Mouse (Mus musculus): ENCODE results near the gene Sgpp2. TPM values are rescaled to one million over a fixed set of nuclear protein-coding genes. Genes with fewer than 3 reads are reported as not detected.

The Sgpp2 gene
- polyA plus RNA-seq, 1 experiment from 2014 or later: 3.6 TPM

DNA sequence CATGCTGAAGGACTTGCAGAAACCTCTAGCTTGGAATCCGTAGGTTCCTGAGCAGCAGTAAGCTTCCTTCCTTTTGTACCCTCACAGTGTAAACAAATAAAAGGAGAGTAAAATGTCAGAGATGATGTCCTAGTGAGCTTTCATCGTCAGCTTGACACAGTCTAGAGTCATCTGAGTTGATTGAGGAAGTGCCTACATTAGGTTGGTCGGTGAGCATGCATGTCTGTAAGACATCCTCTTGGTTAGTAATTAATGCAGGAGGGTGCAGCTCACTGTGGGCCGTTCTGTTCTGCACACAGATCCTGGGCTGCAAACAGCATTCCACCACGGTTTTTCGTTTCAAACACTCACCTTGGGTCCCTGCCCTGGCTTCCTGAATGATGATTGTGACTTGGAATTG is 60.0 kb downstream of the Sgpp2 start:
- no peak for ATAC-seq (ENCODE audit: insufficient number of reproducible peaks, low FRiP score, low TSS enrichment, low read depth)
- no peak overlapping the region for H3K9ac ChIP-seq
- H3K9me3 ChIP-seq (replicated peaks): no peaks in the 10 kb centered on the region
- H3K27me3 ChIP-seq: no peaks in the 10 kb centered on the region
- no peak overlapping the region for H3K4me2 ChIP-seq (replicated peaks)
- WGBS: 41% methylated on average over 6 of the region's 6 CpGs
- peaks cover 16% of the 10 kb centered on the region for H3K4me1 ChIP-seq
- H3K27ac ChIP-seq (replicated peaks): no peak overlapping the region
- no peak overlapping the region for H3K4me3 ChIP-seq (replicated peaks)
- no peaks in the 10 kb centered on the region for H3K36me3 ChIP-seq

DNA sequence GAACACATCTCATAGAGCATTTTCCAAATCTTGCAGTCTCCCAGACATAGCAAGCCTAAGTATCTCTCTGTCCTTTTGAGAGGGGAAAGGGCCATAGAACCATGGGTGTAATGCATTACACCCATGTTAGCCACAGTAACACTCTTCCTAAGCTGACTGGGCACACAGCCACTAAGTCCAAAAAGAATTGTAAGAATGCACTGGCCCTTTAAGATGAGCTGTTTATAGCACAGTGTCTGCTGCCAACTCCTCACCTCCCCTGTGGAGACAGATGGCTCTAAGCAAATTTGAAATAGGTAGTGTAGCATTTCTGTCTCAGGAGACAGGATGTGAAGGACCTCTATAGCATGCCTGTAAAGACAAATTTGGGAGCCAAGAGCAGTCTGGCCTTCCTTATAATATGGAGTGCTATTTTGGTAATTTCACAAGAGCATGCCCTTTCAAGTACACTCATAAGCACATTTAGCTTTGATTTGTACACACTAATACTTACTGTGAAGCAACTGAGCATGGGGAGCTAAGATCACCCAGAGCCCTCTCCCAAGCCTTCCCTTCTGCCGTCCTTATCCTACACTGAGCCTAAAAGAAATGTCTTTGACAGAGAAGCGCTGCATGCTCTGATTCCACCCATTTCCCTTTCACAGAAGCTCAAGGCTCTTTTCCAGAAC is 61.6 kb downstream of the Sgpp2 start:
- Histone ChIP-seq H3K36me3 (no peaks in the 10 kb centered on the region), H3K27me3 (no peaks in the 10 kb centered on the region), H3K9ac (no peak overlapping the region), H3K9me3 (replicated peaks) (no peaks in the 10 kb centered on the region), H3K4me1 (peaks cover 16% of the 10 kb centered on the region), H3K4me3 (replicated peaks) (no peak overlapping the region), H3K27ac (replicated peaks) (no peak overlapping the region), H3K4me2 (replicated peaks) (no peak overlapping the region)
- 69% methylated on average over 2 of the region's 2 CpGs for WGBS
- ATAC-seq (ENCODE audit: insufficient number of reproducible peaks, low FRiP score, low TSS enrichment, low read depth): peak; percentile 34; the same call in 1 of the 2 replicates

DNA sequence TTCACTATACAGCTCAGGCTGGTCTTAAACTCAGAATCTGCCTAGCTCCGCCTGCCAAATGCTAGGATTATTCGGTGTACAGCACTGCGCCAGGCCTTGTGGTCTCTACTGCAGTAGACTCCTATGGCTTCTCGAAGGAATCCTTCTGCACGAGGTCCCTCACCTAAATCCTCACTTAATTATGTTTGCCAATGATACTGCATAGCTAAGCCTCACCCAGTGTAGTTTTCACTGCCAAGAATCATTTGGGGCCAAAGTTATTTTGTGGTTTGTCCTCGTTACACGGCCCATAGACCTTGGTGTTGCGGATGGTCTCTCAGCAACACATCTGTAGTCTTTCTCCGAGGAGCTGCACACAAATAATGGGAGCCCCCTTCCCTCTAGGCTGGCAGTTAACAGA is 62.2 kb downstream of the Sgpp2 start:
- peaks cover 16% of the 10 kb centered on the region for H3K4me1 ChIP-seq
- no peaks in the 10 kb centered on the region for H3K9me3 ChIP-seq (replicated peaks)
- no peaks in the 10 kb centered on the region for H3K27me3 ChIP-seq
- no peak for ATAC-seq (ENCODE audit: insufficient number of reproducible peaks, low FRiP score, low TSS enrichment, low read depth)
- H3K9ac ChIP-seq: no peak overlapping the region
- no peak overlapping the region for H3K4me2 ChIP-seq (replicated peaks)
- no peaks in the 10 kb centered on the region for H3K36me3 ChIP-seq
- 84% methylated on average over 9 of the region's 9 CpGs for WGBS
- no peak overlapping the region for H3K4me3 ChIP-seq (replicated peaks)
- no peak overlapping the region for H3K27ac ChIP-seq (replicated peaks)

DNA sequence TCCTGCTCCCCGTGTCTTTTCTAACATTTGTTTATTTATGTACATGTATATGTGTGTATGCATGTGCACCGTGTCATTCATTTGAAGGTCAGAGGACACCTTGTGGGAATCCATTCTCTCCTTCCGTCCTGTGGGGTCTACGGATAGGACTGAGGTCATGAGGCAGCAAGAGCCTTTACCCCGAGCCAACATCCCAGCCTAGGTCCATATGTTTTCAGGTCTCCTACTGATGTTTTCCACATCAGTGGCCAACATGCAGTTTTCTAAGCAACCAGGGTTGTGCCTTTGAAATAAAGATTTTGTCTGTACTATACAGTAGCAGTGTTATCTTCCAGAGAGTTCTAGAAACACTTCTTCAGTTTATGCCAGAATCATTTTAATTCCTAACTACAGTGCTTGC is 63.7 kb downstream of the Sgpp2 start:
- H3K36me3 ChIP-seq: no peaks in the 10 kb centered on the region
- no peak for ATAC-seq (ENCODE audit: insufficient number of reproducible peaks, low FRiP score, low TSS enrichment, low read depth)
- no peaks in the 10 kb centered on the region for H3K9me3 ChIP-seq (replicated peaks)
- no peak overlapping the region for H3K27ac ChIP-seq (replicated peaks)
- no peaks in the 10 kb centered on the region for H3K27me3 ChIP-seq
- peaks cover 16% of the 10 kb centered on the region for H3K4me1 ChIP-seq
- no peak overlapping the region for H3K9ac ChIP-seq
- no peak overlapping the region for H3K4me3 ChIP-seq (replicated peaks)
- no peak overlapping the region for H3K4me2 ChIP-seq (replicated peaks)
- WGBS: 93% methylated on average over 5 of the region's 5 CpGs

DNA sequence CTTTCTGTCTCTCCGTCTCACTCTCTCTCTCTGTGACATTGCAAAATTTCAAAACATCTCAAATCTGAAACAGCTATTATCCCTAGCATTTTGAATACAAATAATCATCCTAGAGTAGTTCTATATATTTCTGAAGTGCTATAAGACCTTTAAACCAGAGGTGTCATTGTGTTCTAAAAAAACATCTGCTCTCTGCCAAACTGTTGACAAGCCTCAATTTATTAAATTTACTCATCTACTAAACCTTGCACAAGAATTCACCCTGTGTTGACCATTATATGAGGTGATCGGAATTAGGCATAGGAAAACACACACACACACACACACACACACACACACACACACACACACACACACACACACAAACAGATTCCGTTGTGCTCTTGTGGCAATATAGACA is 64.9 kb downstream of the Sgpp2 start:
- H3K27ac ChIP-seq (replicated peaks): no peak overlapping the region
- peaks cover 15% of the 10 kb centered on the region for H3K4me1 ChIP-seq
- no peaks in the 10 kb centered on the region for H3K27me3 ChIP-seq
- H3K4me2 ChIP-seq (replicated peaks): no peak overlapping the region
- H3K4me3 ChIP-seq (replicated peaks): no peak overlapping the region
- H3K36me3 ChIP-seq: no peaks in the 10 kb centered on the region
- H3K9me3 ChIP-seq (replicated peaks): no peaks in the 10 kb centered on the region
- H3K9ac ChIP-seq: no peak overlapping the region
- 96% methylated on average over 3 of the region's 3 CpGs for WGBS
- no peak for ATAC-seq (ENCODE audit: insufficient number of reproducible peaks, low FRiP score, low TSS enrichment, low read depth)

DNA sequence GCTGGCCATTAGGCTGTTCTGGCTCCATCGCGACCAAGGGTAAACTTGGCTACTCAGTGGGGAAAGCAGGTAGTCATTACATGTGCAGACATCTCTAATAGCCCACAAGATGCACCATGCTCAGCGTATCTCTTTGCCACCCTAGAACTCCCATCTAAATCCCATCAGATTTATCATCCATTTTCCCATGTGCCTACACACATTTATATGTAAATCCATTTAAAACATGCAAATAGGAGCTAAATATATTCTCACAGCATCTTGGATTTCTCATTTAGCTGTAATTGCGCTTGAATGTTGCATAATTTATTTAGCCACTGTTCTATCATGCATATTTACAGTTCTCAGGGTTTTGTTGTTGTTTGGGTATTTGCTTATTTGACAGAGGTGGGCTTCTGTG is 70.8 kb downstream of the Sgpp2 start:
- Histone ChIP-seq H3K27me3 (no peaks in the 10 kb centered on the region), H3K9ac (no peak overlapping the region), H3K27ac (replicated peaks) (no peak overlapping the region), H3K36me3 (no peaks in the 10 kb centered on the region), H3K9me3 (replicated peaks) (no peaks in the 10 kb centered on the region), H3K4me1 (no peaks in the 10 kb centered on the region), H3K4me2 (replicated peaks) (no peak overlapping the region), H3K4me3 (replicated peaks) (no peak overlapping the region)
- 91% methylated on average over 4 of the region's 4 CpGs for WGBS
- no peak for ATAC-seq (ENCODE audit: insufficient number of reproducible peaks, low FRiP score, low TSS enrichment, low read depth)

DNA sequence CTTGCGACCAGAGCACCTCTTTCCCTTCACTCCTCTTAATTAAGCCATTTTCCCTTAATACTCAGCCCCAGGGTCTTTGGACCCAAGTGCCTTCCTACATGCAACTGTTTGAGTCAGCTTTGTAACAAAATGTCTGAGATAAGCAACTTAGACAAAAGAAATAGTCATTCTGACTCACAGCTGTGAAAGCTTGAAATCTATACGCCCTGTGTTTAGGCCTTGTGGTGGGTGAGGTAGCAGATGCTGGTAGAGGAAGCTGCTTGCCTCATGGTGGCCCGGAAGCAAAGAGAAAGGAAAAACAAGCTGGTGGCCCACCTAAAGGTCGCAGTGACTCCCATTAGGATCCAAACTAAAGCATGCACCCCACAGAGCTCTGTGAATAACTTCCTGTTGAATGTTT is 77.7 kb downstream of the Sgpp2 start:
- ATAC-seq (ENCODE audit: insufficient number of reproducible peaks, low FRiP score, low TSS enrichment, low read depth): no peak
- Histone ChIP-seq H3K27me3 (no peaks in the 10 kb centered on the region), H3K4me2 (replicated peaks) (no peak overlapping the region), H3K27ac (replicated peaks) (no peak overlapping the region), H3K9me3 (replicated peaks) (no peaks in the 10 kb centered on the region), H3K36me3 (no peaks in the 10 kb centered on the region), H3K4me1 (no peaks in the 10 kb centered on the region), H3K9ac (no peak overlapping the region), H3K4me3 (replicated peaks) (no peak overlapping the region)
- WGBS: 49% methylated on average over 4 of the region's 4 CpGs

DNA sequence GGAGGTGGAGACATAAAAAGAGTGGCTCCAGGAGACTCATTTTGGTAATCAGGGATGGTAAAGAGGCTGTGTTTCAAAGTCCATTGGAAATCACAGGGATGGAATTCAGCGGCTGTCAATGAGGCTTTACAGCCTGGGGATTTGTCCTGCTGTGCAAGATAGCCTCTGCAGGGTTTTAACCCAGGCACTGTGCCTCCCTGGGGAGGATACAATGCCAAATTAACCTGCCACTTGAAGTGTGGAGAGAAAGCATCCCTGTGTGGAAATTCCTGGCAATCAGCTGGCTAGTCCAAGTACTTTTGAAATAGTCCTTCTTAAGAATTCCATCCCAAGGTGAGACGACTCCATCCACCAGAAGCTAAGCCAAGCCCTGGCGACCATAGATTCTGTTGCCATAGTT is 78.7 kb downstream of the Sgpp2 start:
- H3K4me3 ChIP-seq (replicated peaks): no peak overlapping the region
- no peak for ATAC-seq (ENCODE audit: insufficient number of reproducible peaks, low FRiP score, low TSS enrichment, low read depth)
- 23% methylated on average over 3 of the region's 3 CpGs for WGBS
- no peak overlapping the region for H3K27ac ChIP-seq (replicated peaks)
- H3K9ac ChIP-seq: no peak overlapping the region
- no peaks in the 10 kb centered on the region for H3K9me3 ChIP-seq (replicated peaks)
- no peaks in the 10 kb centered on the region for H3K27me3 ChIP-seq
- no peak overlapping the region for H3K4me2 ChIP-seq (replicated peaks)
- H3K4me1 ChIP-seq: no peaks in the 10 kb centered on the region
- no peaks in the 10 kb centered on the region for H3K36me3 ChIP-seq

DNA sequence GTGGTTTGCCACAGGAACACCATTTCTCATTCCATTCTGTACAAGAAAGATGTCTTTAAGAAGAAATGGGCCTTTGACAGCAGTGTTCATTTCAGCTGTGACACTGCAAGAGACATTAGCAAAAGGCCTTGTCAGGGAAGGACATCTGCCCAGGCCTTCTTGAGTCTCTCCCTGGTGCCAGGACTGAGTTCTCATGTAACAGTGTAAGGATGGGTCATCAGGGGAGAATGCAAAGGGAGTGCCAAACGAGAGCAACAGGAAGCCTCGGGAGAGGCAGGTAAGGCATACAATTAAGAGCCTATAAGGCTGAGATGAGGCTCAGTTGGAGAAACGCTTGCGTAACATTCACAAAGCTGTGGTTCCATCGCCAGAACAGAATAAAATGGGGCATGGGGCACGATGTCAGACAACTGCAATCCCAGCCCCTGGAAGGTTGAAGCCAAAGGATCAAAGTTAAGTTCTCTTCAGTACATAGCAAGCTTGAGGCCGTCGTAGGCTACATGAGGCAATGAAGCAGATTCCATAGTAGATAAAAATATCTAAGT is 85.1 kb downstream of the Sgpp2 start:
- Histone ChIP-seq H3K9ac (no peak overlapping the region), H3K36me3 (no peaks in the 10 kb centered on the region), H3K9me3 (replicated peaks) (no peaks in the 10 kb centered on the region), H3K4me2 (replicated peaks) (no peak overlapping the region), H3K27me3 (no peaks in the 10 kb centered on the region), H3K27ac (replicated peaks) (peak overlapping the region; percentile 79), H3K4me1 (peaks cover 25% of the 10 kb centered on the region), H3K4me3 (replicated peaks) (no peak overlapping the region)
- WGBS: 42% methylated on average over 8 of the region's 8 CpGs
- no peak for ATAC-seq (ENCODE audit: insufficient number of reproducible peaks, low FRiP score, low TSS enrichment, low read depth)

DNA sequence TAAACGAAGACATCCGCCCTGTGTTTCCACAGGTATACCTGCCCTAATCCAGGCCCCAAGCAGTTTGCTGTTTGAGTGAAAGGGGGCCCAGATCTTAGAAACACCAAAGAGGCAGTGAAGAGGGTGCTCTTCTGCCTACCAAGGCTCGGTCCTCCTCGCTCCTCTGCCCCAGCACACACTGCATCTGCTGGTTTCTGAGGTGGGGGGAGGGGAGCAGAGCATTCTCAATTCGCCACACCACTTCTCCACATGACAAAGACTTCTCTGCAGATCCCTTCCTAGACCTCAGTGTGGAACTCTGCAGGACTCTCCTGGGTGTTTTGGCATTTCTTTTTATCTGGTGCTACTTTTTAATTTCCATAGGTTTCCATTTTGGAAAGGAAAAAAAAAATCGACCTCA is 85.6 kb downstream of the Sgpp2 start:
- Histone ChIP-seq H3K27me3 (no peaks in the 10 kb centered on the region), H3K4me1 (peaks cover 25% of the 10 kb centered on the region), H3K4me2 (replicated peaks) (no peak overlapping the region), H3K27ac (replicated peaks) (peak overlapping the region; percentile 79), H3K36me3 (no peaks in the 10 kb centered on the region), H3K4me3 (replicated peaks) (no peak overlapping the region), H3K9ac (no peak overlapping the region), H3K9me3 (replicated peaks) (no peaks in the 10 kb centered on the region)
- 0 out of 2 replicates have a peak, but pooled peaks have one; percentile 34 for ATAC-seq (ENCODE audit: insufficient number of reproducible peaks, low FRiP score, low TSS enrichment, low read depth)
- 24% methylated on average over 6 of the region's 6 CpGs for WGBS

DNA sequence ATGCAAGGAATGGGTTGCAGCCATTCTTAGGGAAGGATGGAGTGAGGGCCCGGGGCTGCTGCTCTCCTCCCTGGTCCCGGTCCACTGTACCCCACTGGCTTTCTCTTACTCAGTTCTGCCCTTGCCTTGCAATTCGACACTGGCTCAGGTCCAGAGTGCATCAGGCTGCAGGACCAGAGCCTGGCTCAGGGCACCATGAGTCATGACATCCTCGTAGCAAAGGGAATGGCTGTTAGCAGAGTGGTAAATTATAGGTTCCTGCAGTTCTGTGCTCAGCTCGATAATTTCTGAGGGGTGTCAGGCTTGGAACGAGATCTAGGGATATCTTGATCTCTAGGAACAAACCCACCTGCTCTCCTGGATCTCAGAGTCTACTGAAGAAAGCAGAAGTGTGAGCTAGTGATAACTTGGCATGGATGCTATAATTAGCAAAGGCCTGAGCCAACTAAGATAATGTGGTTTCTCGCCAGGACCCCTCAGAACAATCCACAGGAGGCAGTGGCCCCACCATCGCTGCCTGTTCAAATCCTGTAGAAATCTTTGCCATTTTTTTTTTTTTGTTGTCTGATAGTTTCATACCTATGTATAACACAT is 86.3 kb downstream of the Sgpp2 start:
- no peaks in the 10 kb centered on the region for H3K27me3 ChIP-seq
- H3K4me1 ChIP-seq: peaks cover 25% of the 10 kb centered on the region
- no peak overlapping the region for H3K4me3 ChIP-seq (replicated peaks)
- H3K4me2 ChIP-seq (replicated peaks): 0 out of 2 replicates have a peak overlapping the region, but pooled peaks have one; percentile 1
- H3K9ac ChIP-seq: no peak overlapping the region
- no peaks in the 10 kb centered on the region for H3K36me3 ChIP-seq
- WGBS: 30% methylated on average over 8 of the region's 8 CpGs
- no peaks in the 10 kb centered on the region for H3K9me3 ChIP-seq (replicated peaks)
- peak overlapping the region; percentile 79 for H3K27ac ChIP-seq (replicated peaks)
- peak; percentile 61; the same call in 1 of the 2 replicates for ATAC-seq (ENCODE audit: insufficient number of reproducible peaks, low FRiP score, low TSS enrichment, low read depth)

DNA sequence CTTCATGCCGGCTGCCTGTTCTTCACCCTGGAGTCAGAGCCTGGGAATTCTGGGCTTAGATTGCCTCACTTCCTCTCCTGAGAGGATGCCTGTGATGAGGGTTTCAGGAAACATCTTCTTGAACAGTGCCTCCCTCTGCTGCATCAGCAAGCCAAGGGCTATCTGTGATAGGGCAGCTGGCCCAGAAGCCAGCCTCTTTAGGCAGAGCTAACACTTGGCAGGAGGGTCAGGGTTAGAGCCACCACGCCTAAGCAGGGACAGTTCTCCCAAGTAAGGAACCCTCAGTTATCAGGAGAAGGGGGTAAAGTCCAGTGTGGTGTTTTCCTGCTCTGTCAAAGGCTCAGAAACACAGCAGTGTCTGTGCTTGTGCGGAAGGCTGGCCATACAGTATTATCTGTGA is 89.6 kb downstream of the Sgpp2 start:
- Histone ChIP-seq H3K9me3 (replicated peaks) (no peaks in the 10 kb centered on the region), H3K27ac (replicated peaks) (no peak overlapping the region), H3K4me2 (replicated peaks) (no peak overlapping the region), H3K36me3 (no peaks in the 10 kb centered on the region), H3K9ac (no peak overlapping the region), H3K27me3 (no peaks in the 10 kb centered on the region), H3K4me3 (replicated peaks) (no peak overlapping the region), H3K4me1 (peaks cover 24% of the 10 kb centered on the region)
- WGBS: 70% methylated on average over 3 of the region's 3 CpGs
- ATAC-seq (ENCODE audit: insufficient number of reproducible peaks, low FRiP score, low TSS enrichment, low read depth): no peak
